Mouse (Mus musculus): Measurements from ENCODE around the gene Fmn2.
A peak's percentile ranks its signal among the peaks of the same experiment; 100 is the strongest.

The Fmn2 gene

DNA sequence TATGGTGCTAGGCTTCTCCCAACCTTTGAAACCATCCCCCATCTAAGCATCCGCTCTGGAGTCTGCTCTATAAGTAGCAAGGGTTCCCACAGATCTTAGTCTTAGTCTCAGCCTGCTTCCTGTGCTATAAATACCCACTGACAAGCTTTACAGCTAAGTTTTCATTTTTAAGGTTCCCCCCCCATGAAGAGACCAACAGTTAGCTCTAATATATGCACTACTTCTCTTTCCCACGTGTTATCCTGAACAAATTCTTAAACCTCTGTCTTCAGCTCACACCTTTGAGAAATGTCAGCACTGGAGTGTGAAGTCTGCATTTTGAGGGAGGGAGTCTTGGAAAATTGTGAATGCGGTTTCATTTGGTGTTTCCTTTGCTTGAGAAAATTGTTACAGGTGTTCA is 56.2 kb downstream of the Fmn2 start:
- DNase-seq: no peak

DNA sequence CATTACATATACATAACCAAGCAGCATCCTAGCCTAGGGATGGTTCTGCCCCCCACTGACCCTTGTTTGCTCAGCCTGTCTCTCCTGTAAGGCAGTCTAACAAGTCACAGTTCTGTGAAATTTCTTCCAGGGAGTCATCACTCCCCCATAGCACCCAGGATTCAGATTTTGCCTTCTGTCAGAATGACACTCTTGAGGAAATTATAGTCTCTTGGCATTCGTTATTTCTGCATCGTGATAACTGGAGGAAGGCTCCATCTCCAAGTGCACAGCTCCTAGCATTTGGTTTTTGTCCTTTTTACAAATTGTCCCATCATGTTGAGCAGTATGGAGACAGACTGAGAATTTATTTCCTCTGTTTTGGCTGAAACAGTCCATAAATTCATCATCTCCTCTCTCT is 56.9 kb downstream of the Fmn2 start:
- no peak for DNase-seq

DNA sequence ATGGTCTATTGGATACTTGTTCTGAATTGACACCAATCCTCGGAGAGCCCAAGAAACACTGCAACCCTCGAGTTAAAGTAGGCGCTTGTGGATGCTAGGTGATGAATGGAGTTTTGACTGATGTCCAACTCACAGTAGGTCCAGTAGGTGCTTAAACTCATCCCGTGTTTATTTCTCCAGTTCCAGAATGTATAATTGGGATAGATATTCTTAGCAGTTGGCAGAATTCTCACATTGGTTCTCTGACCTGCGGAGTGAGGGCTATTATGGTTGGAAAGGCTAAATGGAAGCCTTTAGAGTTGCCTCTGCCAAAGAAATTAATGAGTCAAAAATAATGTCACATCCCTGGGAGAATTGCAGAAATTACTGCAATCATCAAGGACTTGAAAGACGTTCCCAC is 62.9 kb downstream of the Fmn2 start:
- DNase-seq: no peak

DNA sequence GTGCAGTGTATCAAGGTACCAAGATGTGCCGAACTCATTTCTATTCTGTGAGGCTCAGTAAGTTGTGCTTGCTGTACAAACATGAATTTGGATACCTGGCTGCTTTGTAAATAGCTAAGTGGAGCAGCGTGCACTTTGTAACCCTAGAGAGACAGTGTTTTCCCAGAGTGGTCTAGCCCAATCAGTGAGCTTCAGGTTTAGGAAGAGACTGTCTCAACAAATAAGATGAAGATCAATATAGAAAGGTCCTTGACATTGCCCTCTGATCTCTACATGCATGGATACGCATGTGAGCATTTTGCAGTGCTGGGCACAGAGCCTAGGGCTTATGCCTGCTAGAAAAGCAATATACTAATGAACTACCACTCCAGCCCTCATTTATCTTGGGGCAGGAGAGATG is 67.0 kb downstream of the Fmn2 start:
- no peak for DNase-seq

DNA sequence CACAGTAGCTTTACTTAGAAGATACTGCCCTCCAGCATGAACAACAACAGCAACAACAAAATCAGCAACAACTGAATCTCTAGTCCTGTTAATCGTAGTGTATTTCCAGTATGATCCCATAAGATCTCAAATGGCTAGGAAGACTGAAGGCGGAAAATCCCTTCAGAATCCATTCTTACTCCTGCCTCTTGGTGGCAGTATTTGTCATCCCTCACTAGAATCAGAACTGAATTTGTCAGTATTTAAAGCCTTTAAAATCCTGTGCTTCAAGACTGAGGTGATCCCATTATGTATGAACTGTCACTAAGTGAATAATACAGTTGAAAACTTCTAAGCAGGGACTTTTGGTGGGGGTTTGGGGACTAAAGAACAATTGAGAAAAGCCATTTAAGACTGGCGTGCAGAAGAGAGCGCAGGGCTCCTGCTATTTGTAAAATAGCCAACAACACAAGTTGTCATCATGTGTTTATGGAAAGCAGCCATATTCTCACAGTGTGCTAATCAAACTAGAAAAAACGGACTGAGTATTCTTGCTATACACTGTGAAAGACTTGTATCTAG is 90.9 kb downstream of the Fmn2 start:
- no peak for DNase-seq

DNA sequence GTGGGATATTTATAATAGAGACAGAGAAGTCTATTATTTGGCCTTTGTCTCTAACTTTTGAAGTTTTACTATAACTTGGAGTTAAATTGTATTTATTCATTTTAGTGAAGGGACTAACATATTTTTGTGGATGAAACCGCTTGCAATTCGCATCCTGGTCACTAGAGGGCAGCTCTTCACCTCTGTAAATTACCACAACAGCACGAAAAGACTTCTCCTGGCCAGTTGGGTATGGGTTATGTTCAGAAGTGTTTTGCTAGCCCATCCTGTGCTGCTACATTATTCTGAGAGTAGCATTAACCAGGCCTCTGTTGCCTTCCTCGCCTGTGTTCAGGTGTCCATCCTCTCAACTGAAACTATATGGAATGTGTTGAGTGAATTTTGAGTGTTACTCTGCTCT is 93.4 kb downstream of the Fmn2 start:
- DNase-seq: peak; percentile 59

DNA sequence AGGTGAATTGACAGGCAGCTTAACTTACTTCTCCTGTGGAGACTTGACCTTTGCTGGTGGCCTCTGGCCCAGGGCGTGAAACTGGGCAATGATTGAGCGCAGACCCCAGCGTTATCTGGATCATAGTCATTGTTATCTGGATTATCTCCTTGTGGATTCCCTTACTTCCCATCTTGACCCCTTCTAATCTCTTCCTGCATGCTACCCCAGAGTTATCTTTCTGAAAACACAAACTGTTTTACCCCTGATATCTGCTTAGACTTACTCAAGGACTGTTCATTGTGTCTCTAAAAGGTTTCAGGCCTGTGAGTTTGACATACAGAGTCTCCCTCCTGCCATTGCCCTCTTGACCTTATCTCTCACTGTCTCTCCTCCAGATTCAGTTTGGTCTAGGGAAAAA is 95.9 kb downstream of the Fmn2 start:
- DNase-seq: no peak

DNA sequence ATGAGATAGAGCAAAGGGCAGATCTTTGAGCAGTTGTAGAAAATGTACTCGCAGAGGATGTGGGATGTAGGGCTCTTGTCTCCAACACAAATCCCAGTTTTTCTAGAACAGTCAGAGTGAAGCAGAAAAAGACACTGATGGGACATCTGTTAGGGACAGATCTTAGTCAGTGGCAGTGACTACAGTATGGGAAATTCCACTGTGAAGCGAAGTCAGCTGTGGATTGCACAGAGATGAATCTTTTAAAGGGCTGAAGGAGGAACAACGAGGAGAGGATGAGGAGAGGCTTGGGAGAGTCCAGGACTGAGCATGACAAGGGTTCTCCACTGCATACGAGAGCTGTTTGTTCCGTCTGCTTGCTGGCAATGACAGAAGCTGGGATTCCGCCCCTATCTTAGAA is 96.6 kb downstream of the Fmn2 start:
- no peak for DNase-seq

DNA sequence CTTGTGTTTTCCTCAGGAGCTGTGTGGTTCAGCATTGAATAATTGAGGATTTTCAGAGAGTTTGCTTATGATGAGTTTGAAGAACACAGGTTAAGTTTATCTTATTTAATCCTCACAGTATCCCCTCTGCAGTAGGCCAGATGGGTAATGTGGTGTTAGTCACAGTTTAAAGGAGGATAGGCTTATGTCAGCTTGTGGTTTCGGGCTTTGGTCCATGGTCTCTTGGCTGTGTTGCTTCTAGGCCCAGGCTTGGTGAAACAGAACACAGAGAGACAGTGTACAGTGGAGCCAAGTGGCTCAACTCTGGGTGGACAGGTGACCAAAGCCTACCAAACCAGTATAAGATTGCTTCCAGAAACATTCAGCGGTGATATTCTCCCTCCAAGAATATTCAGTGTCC is 98.4 kb downstream of the Fmn2 start:
- DNase-seq: no peak

DNA sequence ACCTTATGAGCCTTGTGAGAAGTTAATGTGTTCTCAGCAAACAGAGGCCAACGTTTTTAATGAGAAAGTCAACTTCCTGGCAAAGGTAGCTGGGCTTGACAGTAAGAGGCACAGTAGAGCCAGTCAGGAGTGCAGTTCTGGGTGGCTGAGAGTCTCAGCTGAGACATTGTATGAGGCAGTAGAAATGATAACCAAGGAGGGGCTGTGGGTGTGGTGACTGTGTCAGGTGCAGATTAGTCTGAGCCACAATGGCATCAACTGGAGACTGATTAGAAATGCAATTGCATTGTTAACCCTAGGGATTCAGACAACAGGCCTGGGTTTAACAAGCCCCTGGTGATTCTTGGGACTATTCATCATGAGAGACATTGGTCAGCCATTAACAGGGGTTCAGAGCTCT is 99.0 kb downstream of the Fmn2 start:
- DNase-seq: no peak

DNA sequence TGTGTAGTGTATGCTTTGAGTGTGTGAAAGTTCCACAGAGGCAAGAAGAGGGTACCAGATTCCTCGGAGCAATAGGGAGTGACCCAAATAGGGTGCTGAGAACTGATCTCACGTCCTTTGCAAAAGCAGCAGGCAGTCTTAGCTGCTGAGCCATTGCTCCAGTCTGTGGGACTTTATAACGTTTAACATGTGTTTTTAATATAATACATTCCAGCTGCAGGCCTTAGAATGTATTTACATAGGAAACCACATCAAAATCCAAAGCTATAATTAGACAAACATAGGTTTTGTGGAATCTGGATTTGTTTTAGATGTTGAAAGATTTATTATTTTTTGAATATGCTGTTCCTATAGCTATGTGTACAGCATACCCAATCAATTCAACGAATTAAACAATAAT is 115.7 kb downstream of the Fmn2 start:
- DNase-seq: no peak

DNA sequence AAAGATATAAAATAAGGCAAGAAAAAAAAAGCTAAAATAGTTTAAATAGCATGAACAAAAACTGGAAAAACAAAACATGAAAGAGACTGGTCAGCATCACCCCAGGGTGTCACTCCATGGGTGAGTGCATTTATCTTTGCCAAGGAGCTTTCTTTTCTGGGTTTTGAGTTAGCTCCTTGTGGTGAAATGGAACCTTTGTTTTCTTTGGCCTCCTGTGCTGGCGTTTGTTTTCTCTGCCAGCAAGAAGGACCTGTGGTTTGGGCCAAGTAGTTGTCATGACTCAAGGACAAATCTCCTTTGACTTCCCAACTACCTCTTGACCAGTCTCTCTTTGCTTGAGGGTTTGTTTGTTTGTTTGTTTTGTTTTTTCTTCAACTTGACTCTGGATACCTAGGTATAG is 119.9 kb downstream of the Fmn2 start:
- no peak for DNase-seq

DNA sequence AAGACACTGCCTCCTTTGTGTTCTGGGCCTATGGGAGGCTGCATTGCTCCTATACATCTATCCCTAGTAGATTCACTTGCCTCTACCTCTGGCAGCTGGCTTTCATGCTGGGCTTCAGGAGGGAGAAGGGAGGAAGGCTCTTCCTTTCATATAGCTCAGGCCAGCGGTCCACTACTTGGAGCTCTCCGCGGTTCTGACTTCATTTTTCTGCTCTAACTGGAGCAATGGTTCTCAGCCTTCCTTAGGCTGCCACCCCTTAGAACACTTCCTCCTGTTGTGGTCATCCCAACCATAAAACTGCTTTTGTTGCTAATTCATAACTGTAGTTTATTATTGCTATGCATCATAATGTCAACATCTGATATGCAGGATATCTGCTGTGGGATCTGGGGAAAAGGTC is 121.4 kb downstream of the Fmn2 start:
- DNase-seq: no peak

DNA sequence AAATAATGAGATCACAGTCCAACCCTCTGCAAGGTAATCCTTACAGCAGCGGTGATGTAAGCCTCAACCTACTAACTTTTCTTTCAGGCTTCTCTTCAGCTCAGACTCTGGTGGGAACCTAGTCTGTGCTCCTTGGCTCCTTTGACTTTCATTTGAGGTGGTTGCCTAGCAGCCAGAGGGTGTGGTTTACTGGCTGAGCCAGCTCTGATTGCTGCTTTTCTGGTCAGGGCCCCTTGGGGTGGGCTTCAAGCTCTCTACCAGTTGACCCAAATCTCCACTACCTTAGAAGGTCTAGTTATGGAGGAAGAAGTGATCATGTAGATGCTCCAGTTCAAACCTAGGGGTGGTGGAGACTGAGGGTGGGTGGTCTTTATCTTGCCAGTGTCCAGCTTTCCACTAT is 128.4 kb downstream of the Fmn2 start:
- no peak for DNase-seq

DNA sequence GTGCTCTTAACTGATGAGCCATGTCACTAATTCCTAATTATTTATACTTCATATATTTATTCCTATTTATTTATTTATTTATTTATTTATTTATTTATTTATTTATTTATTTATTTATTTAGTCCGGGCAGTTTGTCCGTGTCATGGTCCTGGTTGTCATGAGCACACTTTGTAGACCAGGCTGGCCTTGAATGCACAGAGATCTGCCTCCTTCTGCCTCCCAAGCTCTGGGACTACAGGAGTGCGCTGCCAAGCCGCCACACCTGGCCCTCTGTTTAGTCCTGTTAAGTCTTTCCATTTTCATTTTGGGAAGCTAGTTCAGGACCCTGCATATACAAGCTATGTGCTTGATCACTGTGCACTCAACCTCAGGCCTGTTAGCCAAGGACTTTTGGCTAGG is 134.7 kb downstream of the Fmn2 start:
- DNase-seq: no peak

DNA sequence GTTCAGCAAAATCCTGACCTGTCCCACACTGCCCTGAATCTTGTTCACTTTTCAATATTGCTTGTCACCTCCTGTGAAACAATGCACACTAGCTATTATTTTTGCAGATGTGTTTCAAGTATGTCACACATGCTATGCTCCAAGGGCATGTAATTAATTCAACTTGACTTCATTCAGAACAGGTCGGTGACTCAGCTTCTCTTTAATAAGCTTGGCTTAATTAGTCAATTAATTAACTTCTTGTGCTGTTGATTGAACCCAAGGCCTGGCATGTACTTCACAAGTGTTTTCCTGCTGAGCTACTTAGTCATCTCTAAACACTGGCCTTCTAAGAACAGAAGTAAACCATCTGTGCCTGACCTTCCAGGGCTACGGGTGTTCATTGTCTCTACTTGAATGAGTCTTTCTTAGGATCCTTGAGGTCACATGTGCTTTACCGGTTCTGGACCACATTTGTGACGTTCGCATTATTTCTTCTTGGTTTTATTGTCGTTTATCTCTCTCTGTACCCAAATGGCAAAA is 136.0 kb downstream of the Fmn2 start:
- DNase-seq: no peak

DNA sequence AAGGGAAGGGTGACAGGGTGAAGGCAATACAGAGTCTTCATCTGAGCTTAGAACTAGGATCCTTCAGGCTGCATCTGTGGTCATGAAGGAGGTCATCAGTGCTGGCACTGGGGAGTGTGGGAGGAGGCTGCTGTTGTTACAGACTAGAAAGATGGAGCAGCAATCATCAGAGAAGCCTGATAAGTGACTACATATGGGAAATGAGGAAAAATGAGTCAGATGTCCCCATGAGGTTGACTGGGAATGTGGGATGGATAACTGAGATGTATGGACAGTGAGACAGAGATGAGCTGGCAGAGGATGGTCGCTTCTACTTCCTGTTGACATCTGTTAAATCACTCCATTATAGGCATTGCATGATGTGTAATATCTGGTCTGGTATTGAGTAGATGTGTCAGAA is 139.3 kb downstream of the Fmn2 start:
- DNase-seq: no peak

DNA sequence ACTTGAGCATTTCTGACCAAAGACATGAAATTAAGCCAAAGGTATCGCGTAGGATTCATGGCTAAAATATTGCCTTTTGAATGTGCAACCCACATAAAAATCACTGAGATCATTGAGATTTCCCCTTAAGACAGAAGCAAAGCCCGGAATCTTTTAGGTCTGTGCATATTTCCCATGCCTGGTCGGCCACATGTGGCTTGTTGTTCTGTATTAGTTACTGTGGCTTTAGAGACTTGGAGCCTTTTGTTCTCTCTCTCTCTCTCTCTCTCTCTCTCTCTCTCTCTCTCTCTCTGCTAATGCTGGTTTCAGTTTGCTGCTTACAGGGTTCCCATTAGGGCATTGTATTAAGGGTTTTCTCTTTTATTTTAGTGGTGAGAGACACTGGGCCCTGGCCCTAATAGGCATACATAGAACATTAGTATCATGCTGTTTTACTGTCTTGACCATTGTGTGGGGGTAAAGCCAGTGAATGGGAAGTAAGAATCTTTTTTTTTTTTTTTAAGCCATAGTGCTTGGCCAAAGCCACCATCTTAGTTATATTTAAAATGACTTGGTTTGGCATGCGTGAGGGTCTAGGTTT is 141.9 kb downstream of the Fmn2 start:
- no peak for DNase-seq

DNA sequence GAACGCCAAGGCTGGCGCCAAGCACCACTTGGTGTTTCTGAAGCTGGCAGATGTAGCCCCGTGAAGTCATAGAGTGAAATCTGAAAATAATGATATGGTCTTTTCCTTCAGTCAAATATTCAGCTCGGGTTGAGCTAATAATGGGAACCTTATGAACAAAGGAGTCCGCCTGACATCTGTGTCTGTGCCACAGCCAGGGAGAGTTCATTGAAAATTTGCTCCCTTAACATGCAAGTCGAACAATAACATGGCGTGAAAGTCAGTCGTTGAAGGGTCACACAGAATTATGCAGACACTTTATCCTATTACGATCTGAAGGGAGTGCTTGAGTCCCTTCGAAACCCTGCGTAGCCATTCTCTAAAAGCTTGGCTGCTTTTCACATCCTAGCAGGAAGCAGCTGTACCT is 147.8 kb downstream of the Fmn2 start:
- no peak for DNase-seq

DNA sequence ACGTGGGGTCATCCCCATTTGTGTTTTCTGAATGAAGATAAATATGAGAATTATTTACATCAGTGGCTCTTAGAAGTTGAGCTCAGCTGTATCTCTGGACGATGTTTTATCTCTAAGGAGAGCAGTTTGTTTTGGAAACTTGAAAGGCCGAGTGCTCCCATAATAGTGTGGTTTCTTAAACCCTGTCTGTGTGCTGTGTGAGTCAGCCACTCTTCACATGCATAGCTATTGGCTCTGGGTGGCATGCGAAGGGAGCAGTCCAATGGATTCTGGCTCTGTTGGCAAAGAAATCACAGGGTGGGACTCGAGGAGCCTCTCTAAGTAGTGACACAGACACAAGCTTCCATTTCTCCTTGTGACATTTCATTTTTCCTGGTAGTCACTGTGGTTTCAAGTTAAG is 152.9 kb downstream of the Fmn2 start:
- no peak for DNase-seq

DNA sequence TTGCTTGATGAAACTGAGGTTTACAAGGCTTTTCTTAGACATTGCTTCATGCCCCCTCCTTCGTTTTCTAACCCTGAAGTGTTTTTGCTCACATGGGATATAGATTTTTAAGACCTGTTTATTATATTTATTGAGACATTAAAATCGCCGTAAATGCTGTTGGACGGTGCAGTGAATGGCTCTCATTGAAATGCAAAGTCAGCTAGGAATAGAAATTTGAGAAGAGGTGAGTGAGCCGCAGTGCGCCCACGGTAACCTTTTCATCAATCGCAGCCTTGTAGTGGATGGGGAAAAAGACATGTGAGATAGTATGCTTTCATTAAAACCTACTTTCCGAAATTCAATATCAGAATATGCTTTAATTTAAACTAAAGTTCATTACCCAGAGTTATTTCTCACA is 153.7 kb downstream of the Fmn2 start:
- no peak for DNase-seq

DNA sequence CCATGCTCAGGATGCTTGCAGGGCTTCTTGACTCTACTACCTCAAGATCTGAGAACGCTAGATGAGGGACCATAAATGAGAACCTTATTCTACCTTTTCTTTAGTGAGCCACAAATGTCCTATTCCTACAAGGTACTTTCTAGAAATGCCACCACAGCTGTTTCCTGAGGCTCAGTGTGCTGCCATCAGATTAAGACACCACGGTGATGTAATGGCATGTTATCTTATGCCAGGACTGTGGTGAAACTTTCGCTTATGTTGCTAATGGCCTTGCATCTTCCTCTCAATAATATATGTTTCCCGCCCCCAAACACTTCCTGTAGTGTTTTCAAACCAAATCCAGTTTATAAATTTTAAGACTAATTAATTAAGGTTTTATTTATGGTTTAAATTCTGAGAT is 154.9 kb downstream of the Fmn2 start:
- DNase-seq: no peak

DNA sequence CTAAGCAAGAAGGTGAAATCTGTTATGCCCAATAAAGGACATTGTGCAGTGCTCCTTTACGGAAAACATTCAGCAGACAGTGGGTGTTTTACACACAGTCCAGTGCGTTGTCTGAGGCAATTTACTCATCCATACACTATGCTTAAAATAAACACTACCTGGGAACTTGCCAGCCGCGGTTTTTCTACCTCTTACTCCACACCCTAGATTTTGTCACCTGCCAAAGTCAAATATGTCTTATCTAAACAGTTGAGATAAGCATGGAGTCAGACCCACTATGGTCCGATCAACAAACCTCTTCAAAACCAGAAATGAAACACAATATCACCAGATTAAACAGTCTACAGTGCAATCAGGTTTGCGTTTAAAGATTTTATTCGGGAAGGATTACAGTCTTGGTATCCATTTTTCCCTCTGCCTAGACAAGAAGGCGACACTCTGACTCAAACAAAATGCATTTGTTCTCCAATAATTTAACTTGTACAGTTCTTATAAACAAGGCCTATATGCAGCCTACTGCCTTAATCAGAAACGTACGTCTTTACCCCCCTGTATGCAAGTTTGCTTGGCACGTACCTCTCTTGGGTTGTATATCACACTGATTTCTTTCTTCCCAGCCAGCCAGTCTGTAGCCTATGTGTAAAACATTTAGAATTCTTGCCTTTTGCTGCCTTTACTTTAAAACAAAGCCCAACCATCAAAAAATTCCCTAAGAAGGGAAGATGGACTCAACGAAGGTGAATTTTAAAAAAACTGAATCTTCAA is 158.0 kb downstream of the Fmn2 start:
- DNase-seq: no peak

DNA sequence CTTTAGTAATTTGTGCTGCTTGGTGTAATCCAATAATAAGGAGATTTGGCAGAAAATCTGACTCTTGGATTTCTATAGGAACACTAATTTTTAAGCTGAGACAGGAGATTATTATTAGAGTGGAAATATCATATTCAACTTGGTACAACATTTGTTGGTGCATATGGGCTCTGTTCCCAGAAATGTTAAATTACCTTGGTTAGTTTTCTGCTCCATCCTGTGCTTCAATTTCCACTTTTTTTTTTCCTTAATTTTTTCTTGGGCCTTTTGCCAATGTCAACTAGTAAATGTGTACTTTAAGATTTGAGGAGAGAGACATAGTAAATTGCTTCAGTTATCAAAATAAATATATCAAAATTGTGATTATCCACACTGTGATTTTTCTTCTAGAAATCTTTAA is 163.5 kb downstream of the Fmn2 start:
- DNase-seq: no peak

DNA sequence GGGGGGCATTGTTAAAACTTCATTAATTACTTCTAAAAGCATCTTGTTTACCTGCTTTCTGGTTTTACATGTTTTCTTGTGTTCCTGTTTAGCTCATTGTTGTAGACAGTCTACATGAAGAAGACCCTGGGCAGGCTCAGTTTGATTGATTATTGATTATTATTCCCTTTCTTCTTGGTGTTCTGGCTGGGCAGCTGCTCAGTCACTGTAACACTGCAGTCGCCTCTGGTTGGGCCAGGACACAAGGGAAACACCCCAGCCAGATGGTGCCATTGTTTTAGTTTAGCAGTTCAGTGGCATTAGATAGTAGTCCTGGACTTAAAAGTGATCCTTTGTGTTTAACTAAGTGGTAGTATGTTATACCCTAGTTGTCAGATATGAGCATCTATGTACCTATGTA is 167.5 kb downstream of the Fmn2 start:
- no peak for DNase-seq
